Mouse (Mus musculus) CH12.LX (cell line): ENCODE data around the gene Dlgap1. TPM values are rescaled to one million over a fixed set of nuclear protein-coding genes. Genes with fewer than 3 reads are reported as not detected.

Experiments
- DNase-seq: peaks from one replicate; pipeline ENCODE4 v3.0.0-alpha.2; 2013; ENCODE audit errors: extremely low read depth
- H3K27ac ChIP-seq: 2 replicates; pipeline ENCODE4 v1.5.1; 2012; ENCODE audit warnings: low read depth, mild to moderate bottlenecking, control low read depth, moderate library complexity; ENCODE audit not compliant: insufficient read depth
- H3K27me3 ChIP-seq: replicated peaks from 2 replicates; pipeline ENCODE3; 2012; ENCODE audit warnings: inconsistent platforms
- H3K36me3 ChIP-seq, 2 experiments: replicated peaks in 1 of 2; 2 replicates each; pipeline versions ENCODE3 to v1.6.1; 2012; ENCODE audit warnings: inconsistent platforms in 1 of 2, low read length in 1 of 2, mild to moderate bottlenecking in 1 of 2, mixed read lengths in 1 of 2, moderate library complexity in 1 of 2; ENCODE audit not compliant: control insufficient read depth in 1 of 2, insufficient read depth in 1 of 2
- H3K4me1 ChIP-seq, 2 experiments: 2 replicates each; pipeline ENCODE4 v1.6.1; 2012; ENCODE audit warnings: inconsistent platforms in 1 of 2, moderate library complexity in 1 of 2; ENCODE audit not compliant: insufficient read depth in 2 of 2, control insufficient read depth in 1 of 2
- H3K4me2 ChIP-seq: 2 replicates; pipeline ENCODE4 v1.6.1; 2012; ENCODE audit warnings: low read depth, mild to moderate bottlenecking, control low read depth; ENCODE audit not compliant: poor library complexity, insufficient read depth, severe bottlenecking
- H3K4me3 ChIP-seq, 3 experiments: fragments of 150-350 bp in 1 of 3; sonication (generic) in 1 of 3; replicated peaks in 1 of 3; 2 replicates each; pipeline versions ENCODE3 to v1.5.1; 2011 to 2012; ENCODE audit warnings: low read depth in 2 of 3, low read length in 2 of 3, mild to moderate bottlenecking in 2 of 3, moderate library complexity in 2 of 3, control low read depth in 1 of 3, improper control_type of control experiment in 1 of 3, inconsistent platforms in 1 of 3, mixed read lengths in 1 of 3; ENCODE audit not compliant: poor library complexity in 1 of 3
- H3K79me2 ChIP-seq: replicated peaks from 2 replicates; pipeline ENCODE4 v1.6.1; 2012; ENCODE audit warnings: mild to moderate bottlenecking, moderate library complexity; ENCODE audit not compliant: control insufficient read depth, poor library complexity, insufficient read depth, severe bottlenecking; ENCODE audit errors: extremely low read depth
- H3K9ac ChIP-seq: 2 replicates; pipeline ENCODE4 v1.6.1; 2012; ENCODE audit warnings: low read depth, mild to moderate bottlenecking, control low read depth, moderate library complexity; ENCODE audit not compliant: insufficient read depth
- H3K9me3 ChIP-seq: replicated peaks from 2 replicates; pipeline ENCODE3; 2012; ENCODE audit warnings: low read length, inconsistent platforms, mixed read lengths
- BHLHE40 ChIP-seq: IDR thresholded peaks from 2 replicates; pipeline ENCODE4 v1.6.1; 2011; ENCODE audit warnings: mild to moderate bottlenecking, low read depth, low read length, improper control_type of control experiment
- CTCF ChIP-seq, 2 experiments: IDR thresholded peaks in 1 of 2; conservative IDR thresholded peaks in 1 of 2; 2 replicates each; pipeline ENCODE4 v1.5.1; 2011 to 2012; ENCODE audit warnings: low read depth in 2 of 2, low read length in 2 of 2, improper control_type of control experiment in 1 of 2, inconsistent platforms in 1 of 2, mild to moderate bottlenecking in 1 of 2, moderate library complexity in 1 of 2
- E2F4 ChIP-seq: IDR thresholded peaks from 2 replicates; pipeline ENCODE4 v1.6.1; 2011; ENCODE audit warnings: low read depth, low read length, improper control_type of control experiment; ENCODE audit not compliant: insufficient replicate concordance
- ELF1 ChIP-seq: IDR thresholded peaks from 2 replicates; pipeline ENCODE4 v1.6.1; 2014; ENCODE audit warnings: low read depth, mild to moderate bottlenecking, inconsistent platforms, low read length, improper control_type of control experiment
- EP300 ChIP-seq: IDR thresholded peaks from 2 replicates; pipeline ENCODE4 v1.6.1; 2011; ENCODE audit warnings: low read length, improper control_type of control experiment
- ETS1 ChIP-seq: conservative IDR thresholded peaks from 2 replicates; pipeline ENCODE4 v1.6.1; 2012; ENCODE audit warnings: low read depth, mild to moderate bottlenecking, inconsistent platforms, low read length, improper control_type of control experiment, moderate library complexity
- GABPA ChIP-seq: IDR thresholded peaks from 2 replicates; pipeline ENCODE4 v1.6.1; 2012; ENCODE audit warnings: low read depth, low read length, improper control_type of control experiment, inconsistent platforms; ENCODE audit not compliant: insufficient replicate concordance
- HCFC1 ChIP-seq: IDR thresholded peaks from 2 replicates; pipeline ENCODE4 v1.6.1; 2012; ENCODE audit warnings: low read depth, mild to moderate bottlenecking, inconsistent platforms, low read length, improper control_type of control experiment
- IRF4 ChIP-seq: IDR thresholded peaks from 2 replicates; pipeline ENCODE4 v1.6.1; 2014; ENCODE audit warnings: low read depth, mild to moderate bottlenecking, inconsistent platforms, low read length, improper control_type of control experiment
- JUN ChIP-seq: IDR thresholded peaks from 2 replicates; pipeline ENCODE4 v1.6.1; 2011; ENCODE audit warnings: low read depth, mild to moderate bottlenecking, low read length, improper control_type of control experiment, moderate library complexity; ENCODE audit not compliant: insufficient read depth
- JUND ChIP-seq: conservative IDR thresholded peaks from 2 replicates; pipeline ENCODE4 v1.6.1; 2011; ENCODE audit warnings: low read depth, low read length, improper control_type of control experiment
- KAT2A ChIP-seq: IDR thresholded peaks from 2 replicates; pipeline ENCODE4 v1.6.1; 2012; ENCODE audit warnings: low read length, improper control_type of control experiment, inconsistent platforms; ENCODE audit not compliant: insufficient replicate concordance
- MAFK ChIP-seq: IDR thresholded peaks from 2 replicates; pipeline ENCODE4 v1.6.1; 2011; ENCODE audit warnings: low read length, improper control_type of control experiment; ENCODE audit not compliant: insufficient replicate concordance
- MAX ChIP-seq: IDR thresholded peaks from 2 replicates; pipeline ENCODE4 v1.6.1; 2011; ENCODE audit warnings: low read length, improper control_type of control experiment
- MEF2A ChIP-seq: IDR thresholded peaks from 2 replicates; pipeline ENCODE4 v1.6.1; 2014; ENCODE audit warnings: low read depth, mild to moderate bottlenecking, inconsistent platforms, low read length, improper control_type of control experiment, borderline replicate concordance
- MXI1 ChIP-seq: IDR thresholded peaks from 2 replicates; pipeline ENCODE4 v1.6.1; 2011; ENCODE audit warnings: mild to moderate bottlenecking, low read depth, low read length, improper control_type of control experiment
- NELFE ChIP-seq: IDR thresholded peaks from 2 replicates; pipeline ENCODE4 v1.6.1; 2011; ENCODE audit warnings: low read depth, low read length, improper control_type of control experiment
- NRF1 ChIP-seq: IDR thresholded peaks from 2 replicates; pipeline ENCODE4 v1.6.1; 2014; ENCODE audit warnings: low read depth, mild to moderate bottlenecking, inconsistent platforms, low read length, improper control_type of control experiment, moderate library complexity
- PAX5 ChIP-seq: IDR thresholded peaks from 2 replicates; pipeline ENCODE4 v1.6.1; 2012; ENCODE audit warnings: low read length, inconsistent platforms, mixed read lengths
- POLR2A ChIP-seq: IDR thresholded peaks from 2 replicates; pipeline ENCODE4 v1.6.1; 2011; ENCODE audit warnings: low read depth, mild to moderate bottlenecking, improper control_type of control experiment, low read length
- POLR2AphosphoS2 ChIP-seq: IDR thresholded peaks from 2 replicates; pipeline ENCODE4 v1.6.1; 2011; ENCODE audit warnings: low read depth, low read length, improper control_type of control experiment
- SIN3A ChIP-seq: IDR thresholded peaks from 2 replicates; pipeline ENCODE4 v1.6.1; 2012; ENCODE audit warnings: low read length, improper control_type of control experiment, inconsistent platforms
- SMC3 ChIP-seq: IDR thresholded peaks from 2 replicates; pipeline ENCODE4 v1.6.1; 2011; ENCODE audit warnings: low read depth, low read length, improper control_type of control experiment
- TBP ChIP-seq: conservative IDR thresholded peaks from 2 replicates; pipeline ENCODE4 v1.6.1; 2011; ENCODE audit warnings: low read depth, low read length, improper control_type of control experiment
- TCF12 ChIP-seq: IDR thresholded peaks from 2 replicates; pipeline ENCODE4 v1.6.1; 2014; ENCODE audit warnings: low read depth, mild to moderate bottlenecking, inconsistent platforms, low read length, improper control_type of control experiment
- UBTF ChIP-seq: IDR thresholded peaks from 2 replicates; pipeline ENCODE4 v1.6.1; 2012; ENCODE audit warnings: low read depth, mild to moderate bottlenecking, inconsistent platforms, low read length, improper control_type of control experiment, moderate library complexity
- USF1 ChIP-seq: IDR thresholded peaks from 2 replicates; pipeline ENCODE4 v1.6.1; 2014; ENCODE audit warnings: low read depth, mild to moderate bottlenecking, inconsistent platforms, low read length, improper control_type of control experiment
- ZC3H11A ChIP-seq: IDR thresholded peaks from 2 replicates; pipeline ENCODE4 v1.6.1; 2012; ENCODE audit warnings: low read depth, mild to moderate bottlenecking, inconsistent platforms, low read length, improper control_type of control experiment
- ZKSCAN1 ChIP-seq: IDR thresholded peaks from 2 replicates; pipeline ENCODE4 v1.6.1; 2012; ENCODE audit warnings: low read depth, inconsistent platforms, low read length, improper control_type of control experiment, borderline replicate concordance
- ZMIZ1 ChIP-seq: IDR thresholded peaks from 2 replicates; pipeline ENCODE4 v1.6.1; 2012; ENCODE audit warnings: low read depth, mild to moderate bottlenecking, inconsistent platforms, low read length, improper control_type of control experiment
- ZNF384 ChIP-seq: IDR thresholded peaks from 2 replicates; pipeline ENCODE4 v1.6.1; 2012; ENCODE audit warnings: low read depth, low read length, improper control_type of control experiment, inconsistent platforms
- dilution Hi-C: fragments of 300-500 bp; cut with MboI; formaldehyde crosslinking; loops from 2 replicates; pipeline ENCODE4 v1.14.3; 2020; ENCODE audit warnings: low sequenced_read_pairs; ENCODE audit not compliant: extremely low pct_unique_long_range_greater_than_20kb, extremely low pct_ligation_motif_present
- in situ Hi-C: fragments of 300-500 bp; cut with MboI; formaldehyde crosslinking; loops from 3 replicates; pipeline ENCODE4 v1.14.3; 2019; ENCODE audit warnings: low sequenced_read_pairs, low pct_ligation_motif_present, low pct_unique_long_range_greater_than_20kb, mixed read lengths
- polyA plus RNA-seq: library from polyadenylated mRNA; unstranded; fragments of >175 nt; gene quantifications from 2 replicates; pipeline ENCODE4 v1.2.1, GENCODE M21; 2012; ENCODE audit warnings: low read depth; ENCODE audit not compliant: insufficient read length
- total RNA-seq, 2 experiments: library from RNA; depleted of rRNA; stranded (reverse); fragments of 300-350 nt in 1 of 2; fragments of >200 nt in 1 of 2; gene quantifications; 2 replicates each; pipeline ENCODE4 v1.2.3; 2012 to 2014

Dlgap1 gene
- total and polyA plus RNA-seq, 3 experiments, result 0.51 to 2.7 (median 1.2) TPM

DNA sequence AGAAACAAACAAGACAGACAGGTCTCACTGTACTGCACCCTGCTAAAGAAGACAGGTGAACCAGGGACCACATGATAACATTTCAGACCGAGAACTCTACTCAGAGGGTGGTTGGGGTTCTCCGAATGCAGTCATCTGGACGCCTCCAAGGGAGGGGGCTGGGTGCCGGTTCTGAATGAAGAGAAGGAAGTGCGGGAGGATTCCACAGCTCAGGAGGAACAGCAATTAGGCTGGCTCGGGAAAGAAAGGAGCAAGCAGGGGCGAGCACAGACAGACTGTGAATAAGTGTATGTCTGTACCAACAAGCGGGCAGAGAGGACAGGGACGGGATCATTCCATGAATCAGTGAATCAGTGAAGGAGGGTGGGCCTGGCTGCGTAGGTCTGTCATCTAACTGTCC lies 744.6 kb downstream of the Dlgap1 start:
- in situ Hi-C loops (no loop called here), dilution Hi-C loops (no loop called here)
- Histone ChIP-seq H3K27me3 (peaks cover 2% of the 10 kb centered on the region), H3K4me1 (peaks cover 2 to 3% of the 10 kb centered on the region in 2 experiments; a peak in 1 of 4 replicates), H3K9ac (no peak overlapping the region), H3K27ac (no peak overlapping the region), H3K79me2 (no peaks in the 10 kb centered on the region), H3K36me3 (no peaks in the 10 kb centered on the region), H3K4me2 (no peak overlapping the region), H3K4me3 (no peak overlapping the region), H3K9me3 (no peaks in the 10 kb centered on the region)
- DNase-seq, result no peak
- no peak for TF ChIP-seq PAX5
- TF ChIP-seq HCFC1, result no peak
- no peak for TF ChIP-seq IRF4
- TF ChIP-seq MEF2A, result no peak
- no peak for TF ChIP-seq NRF1
- TF ChIP-seq ELF1, result no peak

DNA sequence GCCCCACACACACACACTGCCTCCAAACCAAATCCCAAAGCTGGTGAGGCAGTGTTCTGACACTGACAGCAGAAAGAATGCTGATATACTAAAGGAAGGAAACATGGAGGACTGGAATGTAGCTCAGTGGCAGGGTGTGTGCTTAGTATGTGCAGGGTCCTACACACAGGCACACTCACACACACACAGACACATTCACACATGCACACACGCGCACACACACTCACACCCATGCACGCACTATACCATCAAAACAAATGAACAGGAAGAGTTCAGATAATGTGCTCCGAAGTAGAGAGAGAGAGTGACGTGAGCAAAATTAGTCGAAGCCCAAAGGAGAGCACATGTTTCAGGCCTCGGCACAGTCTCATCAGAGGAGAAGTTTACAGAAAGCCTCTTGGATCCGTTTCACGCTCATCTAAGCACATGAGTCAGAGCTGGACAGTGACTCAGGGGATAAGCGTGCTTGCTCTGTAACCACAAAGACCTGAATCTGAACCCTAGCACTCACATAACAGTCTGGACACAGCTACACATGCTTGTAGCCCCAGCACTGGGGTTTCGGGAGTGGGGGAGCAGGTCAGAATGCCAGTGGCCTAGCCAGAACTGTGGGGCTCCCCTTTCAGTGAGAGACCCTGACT lies 750.9 kb downstream of the Dlgap1 start:
- no peaks in the 10 kb centered on the region for H3K36me3 ChIP-seq
- no peak overlapping the region for H3K27ac ChIP-seq
- dilution Hi-C loops, result no loop called here
- peaks cover 10 to 17% of the 10 kb centered on the region in 2 experiments for H3K4me1 ChIP-seq
- no peak overlapping the region for H3K9ac ChIP-seq
- peak; percentile 75 for DNase-seq
- no peaks in the 10 kb centered on the region for H3K79me2 ChIP-seq
- in situ Hi-C loops, result loop anchor here (5.0 kb wide), 1 partner anchor 252 kb away; no protein-coding TSS in a partner anchor
- H3K27me3 ChIP-seq, result no peaks in the 10 kb centered on the region
- no peak overlapping the region for H3K4me3 ChIP-seq
- no peaks in the 10 kb centered on the region for H3K9me3 ChIP-seq
- no peak overlapping the region for H3K4me2 ChIP-seq
- peak; percentile 85 for TF ChIP-seq ETS1
- no peak for TF ChIP-seq ZMIZ1
- TF ChIP-seq PAX5, result no peak
- TF ChIP-seq TCF12, result 0 out of 2 replicates have a peak, but pooled peaks have one; percentile 32
- peak; percentile 34; the same call in 1 of the 2 replicates for TF ChIP-seq MXI1
- TF ChIP-seq JUN, result peak; percentile 65
- peak; percentile 72 for TF ChIP-seq JUND
- TF ChIP-seq USF1, result no peak
- TF ChIP-seq GABPA, result no peak
- no peak for TF ChIP-seq NELFE
- TF ChIP-seq BHLHE40, result peak; percentile 96
- TF ChIP-seq EP300, result peak; percentile 75; the same call in 1 of the 2 replicates
- no peak for TF ChIP-seq SMC3
- TF ChIP-seq ZNF384, result no peak
- no peak for TF ChIP-seq ELF1
- TF ChIP-seq IRF4, result peak; percentile 84
- peak; percentile 92 for TF ChIP-seq MAX
- TF ChIP-seq UBTF, result no peak
- TF ChIP-seq TBP, result no peak
- TF ChIP-seq MAFK, result peak; percentile 46; the same call in 1 of the 2 replicates
- TF ChIP-seq ZC3H11A, result no peak
- no peak for TF ChIP-seq CTCF (conservative IDR thresholded peaks at IDR 0.05 in 1 of 2, IDR thresholded peaks at IDR 0.05 in 1 of 2; ENCODE audit: low read depth in 2 of 2, low read length in 2 of 2)
- no peak for TF ChIP-seq ZKSCAN1
- no peak for TF ChIP-seq HCFC1
- TF ChIP-seq KAT2A, result no peak
- TF ChIP-seq E2F4, result no peak
- TF ChIP-seq SIN3A, result no peak
- no peak for TF ChIP-seq POLR2AphosphoS2
- TF ChIP-seq MEF2A, result 0 out of 2 replicates have a peak, but pooled peaks have one; percentile 26
- TF ChIP-seq NRF1, result no peak
- no peak for TF ChIP-seq POLR2A
